Mouse (Mus musculus) spleen, adult 2 months (tissue): Measurements from ENCODE around the gene Gga1. TPM values are rescaled to one million over a fixed set of nuclear protein-coding genes. Genes with fewer than 3 reads are reported as not detected.

Source experiments
- DNase-seq, 2 experiments: peaks; one replicate each; pipeline versions ENCODE4 v3.0.0 to v3.0.0-alpha.2; 2012 to 2021; ENCODE audit warnings: low spot score in 2 of 2, low read depth in 1 of 2
- H3K27ac ChIP-seq: fragments of 200-500 bp; 2 replicates; pipeline ENCODE4 v1.5.1; 2012; ENCODE audit warnings: low read length, inconsistent platforms; ENCODE audit not compliant: insufficient read depth
- H3K27me3 ChIP-seq: fragments of 200-500 bp; 2 replicates; pipeline ENCODE4 v1.6.1; 2012; ENCODE audit warnings: mild to moderate bottlenecking, moderate library complexity, low read length, inconsistent platforms; ENCODE audit not compliant: control insufficient read depth, insufficient read depth
- H3K36me3 ChIP-seq: fragments of 200-500 bp; 2 replicates; pipeline ENCODE4 v1.6.1; 2012; ENCODE audit warnings: mild to moderate bottlenecking, low read length, inconsistent platforms; ENCODE audit not compliant: control insufficient read depth, insufficient read depth
- H3K4me1 ChIP-seq: fragments of 200-500 bp; 2 replicates; pipeline ENCODE4 v1.6.1; 2011; ENCODE audit warnings: inconsistent platforms; ENCODE audit not compliant: control insufficient read depth, insufficient read depth, insufficient read length
- H3K4me3 ChIP-seq: fragments of 200-500 bp; 2 replicates; pipeline ENCODE4 v1.5.1; 2011; ENCODE audit warnings: mild to moderate bottlenecking, inconsistent platforms; ENCODE audit not compliant: insufficient read depth, insufficient read length; ENCODE audit errors: extremely low read depth
- CTCF ChIP-seq: fragments of 200-500 bp; IDR thresholded peaks from 2 replicates; pipeline ENCODE4 v1.5.1; 2011; ENCODE audit warnings: mild to moderate bottlenecking, inconsistent platforms; ENCODE audit not compliant: insufficient read depth, insufficient read length, insufficient replicate concordance; ENCODE audit errors: extremely low read depth
- POLR2A ChIP-seq: fragments of 200-500 bp; IDR thresholded peaks from 2 replicates; pipeline ENCODE4 v1.6.1; 2011; ENCODE audit warnings: low read depth, low read length, inconsistent platforms
- WGBS: fragments of 180-500 bp; shearing (Covaris S2); methylation state at CpG from one replicate; pipeline ENCODE4 v1.1.7; 2018; 5-methylcytosine and 5-hydroxymethylcytosine counted together
- polyA plus RNA-seq: library from polyadenylated mRNA; depleted of rRNA; stranded (reverse); fragments of >200 nt; gene quantifications from 2 replicates; pipeline ENCODE4 v1.2.3, GENCODE M21; 2012; rRNA removed

Gene Gga1
- polyA plus RNA-seq, 1 experiment: 70.2 TPM

DNA sequence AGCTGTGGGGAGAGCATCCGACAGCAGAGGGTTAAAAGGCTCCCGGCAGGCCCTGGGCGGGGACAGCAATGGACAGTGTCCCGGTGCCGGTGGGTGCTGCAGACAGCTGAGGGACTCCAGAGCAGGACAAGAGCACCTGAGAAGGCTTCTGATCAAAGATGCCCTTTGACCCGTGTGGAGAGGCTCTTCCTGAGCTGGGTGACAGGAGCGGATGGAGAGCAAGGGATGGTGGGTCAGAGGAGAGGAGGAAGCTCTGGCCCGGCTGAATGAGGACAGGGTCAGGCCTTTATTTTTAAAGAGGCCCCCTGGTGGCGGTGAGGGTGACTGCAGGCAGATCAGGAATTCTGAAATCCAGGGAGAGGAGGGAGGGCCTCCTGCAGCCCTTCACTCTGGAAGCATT, 65.7 kb downstream of the Gga1 start:
- no peaks in the 10 kb centered on the region for H3K27me3 ChIP-seq
- H3K4me3 ChIP-seq: peak overlapping the region; percentile 10; the same call in 1 of the 2 replicates
- TF ChIP-seq POLR2A: no peak
- TF ChIP-seq CTCF: peak; percentile 70
- H3K4me1 ChIP-seq: peaks cover 2% of the 10 kb centered on the region; the same call in 1 of the 2 replicates
- peak in 1 of 2 experiments; percentile 54 for DNase-seq
- no peak overlapping the region for H3K27ac ChIP-seq
- WGBS: 35% methylated on average over 9 of the region's 9 CpGs
- peaks cover 21% of the 10 kb centered on the region for H3K36me3 ChIP-seq

Other genes starting within 250 kb of the Gga1 start
- 0.20 and 0.29 TPM in 2 replicates for gene Elfn2, start 158.4 kb upstream of the Gga1 start, polyA plus RNA-seq
- 66.0 and 78.6 TPM in 2 replicates for gene Mfng, start 103.7 kb upstream of the Gga1 start, polyA plus RNA-seq
- 6.4 and 7.4 TPM in 2 replicates for gene Card10, start 74.1 kb upstream of the Gga1 start, polyA plus RNA-seq
- gene Cdc42ep1, start 34.6 kb upstream of the Gga1 start, polyA plus RNA-seq: 29.6 and 31.3 TPM in 2 replicates
- 0.32 and 0.73 TPM in 2 replicates for gene Lgals2, start 21.7 kb upstream of the Gga1 start, polyA plus RNA-seq
- gene Gm49510, start 22.5 kb downstream of the Gga1 start, polyA plus RNA-seq: 0.12 and 0.13 TPM in 2 replicates
- gene Sh3bp1, start 22.6 kb downstream of the Gga1 start, polyA plus RNA-seq: 182 and 272 TPM in 2 replicates
- gene Pdxp, start 36.7 kb downstream of the Gga1 start, polyA plus RNA-seq: 13.1 and 23.5 TPM in 2 replicates
- 75.4 and 93.0 TPM in 2 replicates for gene Lgals1, start 49.5 kb downstream of the Gga1 start, polyA plus RNA-seq
- gene Nol12, start 57.7 kb downstream of the Gga1 start, polyA plus RNA-seq: 14.2 TPM in 2 replicates
- 40.9 and 44.8 TPM in 2 replicates for gene Triobp, start 70.5 kb downstream of the Gga1 start, polyA plus RNA-seq
- gene H1f0, start 151.3 kb downstream of the Gga1 start, polyA plus RNA-seq: 14.3 and 25.4 TPM in 2 replicates
- 0.39 and 1.0 TPM in 2 replicates for gene Galr3, start 164.7 kb downstream of the Gga1 start, polyA plus RNA-seq
- 57.3 and 78.9 TPM in 2 replicates for gene Ankrd54, start 185.7 kb downstream of the Gga1 start, polyA plus RNA-seq
- 85.7 and 97.2 TPM in 2 replicates for gene Eif3l, start 198.0 kb downstream of the Gga1 start, polyA plus RNA-seq
- 20.0 and 24.9 TPM in 2 replicates for gene Micall1, start 231.7 kb downstream of the Gga1 start, polyA plus RNA-seq